Mouse (Mus musculus) neutrophil, adult 59 days (primary cell): ENCODE results near the gene Gm3486. TPM values are rescaled to one million over a fixed set of nuclear protein-coding genes. Genes with fewer than 3 reads are reported as not detected.

Source experiments
- total RNA-seq, 2 experiments: library from RNA; stranded (reverse); gene quantifications; 1 replicate in 1 of 2; 2 replicates in 1 of 2; pipeline ENCODE4 v1.2.4; 2023

Gm3486 gene
- total RNA-seq: not detected

DNA sequence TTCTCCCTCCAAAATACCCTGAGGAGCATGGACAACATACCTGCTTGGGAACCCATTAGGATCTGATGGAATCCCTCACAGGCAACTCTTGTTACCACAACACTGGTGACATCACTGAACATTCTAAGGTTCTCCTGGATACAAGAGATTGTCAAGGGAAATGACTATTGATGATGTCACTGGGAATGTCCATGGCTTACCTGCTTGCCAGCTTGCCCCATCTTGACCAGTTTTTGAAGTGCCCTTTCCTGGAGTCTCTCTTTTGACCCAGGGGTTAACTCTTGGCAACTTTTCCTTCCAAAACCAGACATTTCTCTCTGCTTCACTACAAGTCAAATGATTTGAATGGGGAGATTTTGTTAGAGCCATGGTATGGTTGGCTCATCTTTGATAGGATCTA, at the start of gene Gm3486:
TSS of gene Gm3486 (minus strand) at position 101 of the 400 bp plus-strand sequence.

GRCm38 (mm10) chr14:41453418-41453817, 35.9 kb downstream of the Gm3486 start, which contains the start of gene Gm7954:
Gm7954 (minus strand) TSS chr14:41453518.

Other genes starting within 250 kb of the Gm3486 start
- gene Gm2832, start 210.7 kb downstream of the Gm3486 start, total RNA-seq: not detected
- gene Gm5798, start 140.9 kb downstream of the Gm3486 start, total RNA-seq: not detected
- not detected for gene Gm7945, start 103.1 kb downstream of the Gm3486 start, total RNA-seq
- not detected for gene Gm6482, start 81.2 kb downstream of the Gm3486 start, total RNA-seq
- not detected for gene Gm7954, start 36.0 kb downstream of the Gm3486 start, total RNA-seq
- not detected for gene Gm7970, start 66.1 kb upstream of the Gm3486 start, total RNA-seq
- not detected for gene 1700049E17Rik2, start 83.7 kb upstream of the Gm3486 start, total RNA-seq
- gene Gm3072, start 135.1 kb upstream of the Gm3486 start, total RNA-seq: not detected
- gene Gm3676, start 157.0 kb upstream of the Gm3486 start, total RNA-seq: not detected
- gene Gm8068, start 212.4 kb upstream of the Gm3486 start, total RNA-seq: not detected